39 mouse cellular contexts compared by ENCODE assay signal in the genomic region with DNA sequence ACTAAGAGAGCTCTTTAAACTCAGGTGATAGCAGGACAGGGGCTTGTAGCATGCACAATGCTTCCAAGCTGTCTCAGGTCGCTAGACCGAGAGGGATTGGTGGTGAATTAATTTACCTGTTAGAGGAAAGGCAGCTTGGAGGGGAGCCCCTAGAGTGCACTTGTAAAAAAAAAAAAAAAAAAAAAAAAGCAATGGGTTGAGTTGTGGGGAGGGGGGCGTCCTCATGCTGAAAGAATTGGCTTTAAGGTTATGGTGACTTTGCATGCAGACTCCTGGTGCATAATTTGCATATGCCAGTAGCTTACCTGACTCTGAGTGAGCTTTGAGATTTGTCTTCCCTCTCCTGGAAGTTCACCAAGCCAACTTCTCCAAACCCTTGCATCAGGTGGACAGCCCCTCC. TPM values are rescaled to one million over a fixed set of nuclear protein-coding genes. Genes with fewer than 3 reads are reported as not detected.
"Had no signal": no experiment of that assay in that cellular context is flagged by ENCODE, and none has a peak within 500 bp of the region (broad histone marks: within the 10 kb centered on the region; RNA-seq: fewer than 3 reads in every experiment).

No protein-coding gene starts in this region.

- H3K4me3 ChIP-seq: heart, embryonic 13.5 days; heart, embryonic 15.5 days; hindbrain, embryonic 12.5 days; intestine, embryonic 15.5 days; layer of hippocampus, adult 2 months; left cerebral cortex, adult 2 months; limb, embryonic 10.5 days; limb, embryonic 12.5 days; liver, embryonic 13.5 days; liver, embryonic 15.5 days had no signal

- DNase-seq: gastrocnemius, postnatal 10 days; gastrocnemius, postnatal 25 days; heart, adult 18-20 months; heart, postnatal 14 days; heart, postnatal 36 days; kidney, adult 18-20 months; kidney, adult 8-10 months; kidney, postnatal 10 days; kidney, postnatal 25 days; kidney, postnatal 4 days; liver; liver, embryonic 13.5 days had no signal

- H3K36me3 ChIP-seq: heart, embryonic 13.5 days; heart, embryonic 15.5 days; hindbrain, embryonic 12.5 days; intestine, embryonic 15.5 days; limb, embryonic 10.5 days; limb, embryonic 12.5 days; liver, embryonic 13.5 days; liver, embryonic 15.5 days had no signal

- H3K4me1 ChIP-seq: heart, embryonic 13.5 days; heart, embryonic 15.5 days; intestine, embryonic 15.5 days had no signal

- H3K9ac ChIP-seq: heart, embryonic 13.5 days; heart, embryonic 15.5 days; hindbrain, embryonic 12.5 days; hindbrain, embryonic 14.5 days; intestine, embryonic 15.5 days; limb, embryonic 12.5 days; liver, embryonic 13.5 days; liver, embryonic 15.5 days had no signal

- H3K9me3 ChIP-seq: heart, embryonic 13.5 days; heart, embryonic 15.5 days; hindbrain, embryonic 12.5 days; intestine, embryonic 15.5 days; limb, embryonic 10.5 days; limb, embryonic 12.5 days; liver, embryonic 13.5 days; liver, embryonic 15.5 days had no signal

- H3K27me3 ChIP-seq: heart, embryonic 13.5 days; heart, embryonic 15.5 days; hindbrain, embryonic 12.5 days; intestine, embryonic 15.5 days; limb, embryonic 12.5 days; liver, embryonic 13.5 days; liver, embryonic 15.5 days had no signal

- H3K27ac ChIP-seq: heart, embryonic 13.5 days; heart, embryonic 15.5 days; hindbrain, embryonic 12.5 days; hindbrain, embryonic 14.5 days; intestine, embryonic 15.5 days; layer of hippocampus, adult 2 months; left cerebral cortex, adult 2 months; limb, embryonic 10.5 days; limb, embryonic 12.5 days; liver, embryonic 13.5 days had no signal

RNA-seq across cellular contexts. Expression of a gene that starts 21.7 kb away (rescaled TPM):
- total RNA-seq: gastrocnemius, adult 18-20 months; gastrocnemius, postnatal 25 days; heart, adult 18-20 months; heart, adult 8-10 months; heart, postnatal 14 days; heart, postnatal 36 days; left cerebral cortex, postnatal 14 days had no signal

RNA-seq across cellular contexts. Expression of a gene that starts 29.4 kb away (rescaled TPM):
- total RNA-seq: gastrocnemius, adult 18-20 months; gastrocnemius, postnatal 10 days; gastrocnemius, postnatal 25 days; gastrocnemius, postnatal 4 days; granulocyte monocyte progenitor cell, adult 5-6 weeks; heart, adult 18-20 months; heart, adult 8-10 months; heart, postnatal 14 days; heart, postnatal 36 days; hematopoietic stem cell, adult 5-6 weeks; layer of hippocampus, adult 2 months; layer of hippocampus, postnatal 10 days; layer of hippocampus, postnatal 25 days; left cerebral cortex, adult 2 months; left cerebral cortex, postnatal 14 days; left cerebral cortex, postnatal 36 days had no signal
- polyA plus RNA-seq: heart, embryonic 11.5 days; heart, embryonic 13.5 days; heart, embryonic 15.5 days; heart, postnatal 0 days; hindbrain, embryonic 12.5 days; hindbrain, embryonic 14.5 days; inflammation-experienced regulatory T-cells, adult 6 months; intestine, embryonic 15.5 days; intestine, postnatal 0 days; kidney, embryonic 14.5 days; kidney, embryonic 16.5 days; limb, embryonic 10.5 days; limb, embryonic 12.5 days; limb, embryonic 14.5 days; liver, embryonic 11.5 days; liver, embryonic 13.5 days; liver, embryonic 15.5 days had no signal

RNA-seq across cellular contexts. Expression of a gene that starts 29.5 kb away (rescaled TPM):
- total RNA-seq: gastrocnemius, adult 18-20 months; gastrocnemius, postnatal 10 days; gastrocnemius, postnatal 25 days; gastrocnemius, postnatal 4 days; granulocyte monocyte progenitor cell, adult 5-6 weeks; heart, adult 18-20 months; heart, adult 8-10 months; heart, postnatal 14 days; heart, postnatal 36 days; hematopoietic stem cell, adult 5-6 weeks; layer of hippocampus, adult 2 months; layer of hippocampus, postnatal 25 days; left cerebral cortex, adult 2 months; left cerebral cortex, postnatal 14 days; left cerebral cortex, postnatal 36 days had no signal
- polyA plus RNA-seq: heart, embryonic 11.5 days; heart, embryonic 15.5 days; heart, postnatal 0 days; hindbrain, embryonic 12.5 days; inflammation-experienced regulatory T-cells, adult 6 months; intestine, embryonic 15.5 days; intestine, postnatal 0 days; kidney, embryonic 14.5 days; kidney, embryonic 16.5 days; limb, embryonic 10.5 days; limb, embryonic 12.5 days; liver, embryonic 11.5 days; liver, embryonic 13.5 days; liver, embryonic 15.5 days had no signal

RNA-seq across cellular contexts. Expression of a gene that starts 56.9 kb away (rescaled TPM):
- total RNA-seq: granulocyte monocyte progenitor cell, adult 5-6 weeks; hematopoietic stem cell, adult 5-6 weeks; layer of hippocampus, adult 2 months; layer of hippocampus, postnatal 10 days had no signal
- polyA plus RNA-seq: liver, embryonic 11.5 days had no signal
